Mouse (Mus musculus) embryo, embryonic 10.5 days (tissue): ENCODE measurements around the gene Chl1.
A peak's percentile ranks its signal among the peaks of the same experiment; 100 is the strongest.

Source experiments
- DNase-seq: peaks from one replicate; pipeline ENCODE4 v3.0.0-alpha.2; 2015; ENCODE audit warnings: low spot score

The Chl1 gene

GRCm38 (mm10) chr6:103543753-103544152, 33.4 kb downstream of the Chl1 start:
- no peak for DNase-seq

- no peak for DNase-seq
These were observed 35.9 kb downstream of the Chl1 start for GRCm38 (mm10) chr6:103546314-103546713.

DNA sequence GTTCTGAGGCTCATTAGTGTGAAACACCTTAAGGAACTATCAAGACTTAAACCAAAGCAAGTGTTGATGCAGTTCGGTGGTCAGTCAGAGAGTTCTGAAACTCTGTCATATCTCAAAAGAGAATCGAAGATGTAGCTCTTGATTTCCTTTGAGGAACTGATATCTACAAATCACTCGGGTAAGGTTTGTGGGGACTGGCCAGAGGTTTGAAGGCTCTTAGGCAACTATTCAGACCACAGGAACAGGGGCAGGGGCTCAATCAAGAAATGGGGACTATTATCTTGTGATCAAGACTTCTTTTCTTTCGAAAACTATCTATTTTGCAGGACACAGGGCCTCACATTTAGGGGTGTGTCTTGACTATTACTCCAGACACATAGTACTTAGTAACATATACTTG, 39.5 kb downstream of the Chl1 start:
- no peak for DNase-seq

- no peak for DNase-seq
These were observed 47.9 kb downstream of the Chl1 start for GRCm38 (mm10) chr6:103558037-103558893.

DNA sequence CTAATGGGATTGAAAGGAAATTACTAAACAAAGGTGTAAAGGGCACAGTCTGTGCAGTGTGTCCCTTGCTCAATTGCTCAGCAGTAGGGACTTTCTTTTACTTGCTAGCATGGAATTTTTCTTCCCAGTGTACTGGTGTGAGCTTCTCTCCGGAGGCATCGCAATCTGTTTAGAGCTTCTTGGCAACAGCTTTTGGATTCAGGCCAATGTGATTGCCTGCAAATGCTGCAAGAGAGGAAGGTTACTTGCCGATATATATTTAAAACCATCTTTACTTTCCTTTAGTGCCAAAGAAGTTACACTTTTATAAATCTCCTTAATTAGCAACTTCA, 48.5 kb downstream of the Chl1 start:
- no peak for DNase-seq

DNA sequence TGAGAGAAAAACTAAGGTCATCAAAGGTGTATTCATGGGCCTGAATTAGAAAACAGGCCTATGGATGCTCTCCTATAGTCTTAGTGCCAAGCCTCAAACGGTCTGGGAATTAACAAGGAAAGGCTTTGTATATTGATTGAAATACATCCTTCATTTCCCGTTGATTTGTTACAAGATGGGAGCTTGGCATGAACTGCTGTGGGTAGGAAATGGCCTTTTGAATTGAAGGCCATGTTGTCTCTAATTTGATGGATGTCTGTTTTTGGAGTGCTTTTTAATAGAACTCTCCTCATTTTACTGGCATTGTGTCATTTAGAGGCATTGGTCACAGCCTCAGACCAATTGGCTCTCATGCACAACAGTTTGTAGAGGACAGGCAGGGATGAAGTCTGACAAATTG, 49.0 kb downstream of the Chl1 start:
- DNase-seq = no peak

DNA sequence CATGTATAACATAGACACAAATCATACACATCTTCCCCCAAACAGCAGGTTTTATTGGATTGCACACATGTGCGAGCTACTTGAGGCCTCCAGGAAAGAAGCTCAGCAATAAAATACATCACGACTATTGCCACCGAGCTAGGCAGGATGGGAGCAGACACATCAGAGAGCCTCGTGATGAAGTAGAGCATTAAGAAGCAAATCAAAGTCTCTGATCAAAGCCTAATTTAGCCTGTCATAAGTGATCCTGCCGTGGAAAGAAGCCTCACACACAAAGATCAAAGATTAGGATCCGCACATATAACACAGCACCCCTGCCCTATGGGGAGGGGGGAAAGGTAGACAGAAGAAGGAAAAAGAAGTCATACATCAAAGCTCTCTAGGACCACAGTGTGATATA, 54.4 kb downstream of the Chl1 start:
- no peak for DNase-seq

GRCm38 (mm10) chr6:103567247-103567646, 56.9 kb downstream of the Chl1 start:
- DNase-seq = no peak

DNA sequence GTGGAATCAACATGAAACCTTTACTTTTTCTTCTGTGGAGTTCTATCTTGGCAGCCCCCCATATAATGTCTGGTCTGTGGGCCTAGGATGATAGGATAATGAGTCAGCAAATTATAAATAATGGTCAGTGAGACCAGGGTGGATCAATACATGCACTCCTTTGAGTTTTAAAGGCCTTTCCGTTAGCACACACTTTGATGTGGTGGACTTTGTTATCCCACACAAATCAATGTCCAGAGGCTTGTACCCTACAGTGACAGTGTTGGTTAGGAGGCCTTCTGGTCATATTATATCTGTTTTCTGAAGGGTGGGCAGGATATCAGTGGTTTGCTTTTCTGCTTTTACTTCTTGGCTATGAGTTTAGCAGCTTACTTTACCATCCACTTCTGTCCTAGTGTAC, 62.3 kb downstream of the Chl1 start:
- DNase-seq = no peak

DNA sequence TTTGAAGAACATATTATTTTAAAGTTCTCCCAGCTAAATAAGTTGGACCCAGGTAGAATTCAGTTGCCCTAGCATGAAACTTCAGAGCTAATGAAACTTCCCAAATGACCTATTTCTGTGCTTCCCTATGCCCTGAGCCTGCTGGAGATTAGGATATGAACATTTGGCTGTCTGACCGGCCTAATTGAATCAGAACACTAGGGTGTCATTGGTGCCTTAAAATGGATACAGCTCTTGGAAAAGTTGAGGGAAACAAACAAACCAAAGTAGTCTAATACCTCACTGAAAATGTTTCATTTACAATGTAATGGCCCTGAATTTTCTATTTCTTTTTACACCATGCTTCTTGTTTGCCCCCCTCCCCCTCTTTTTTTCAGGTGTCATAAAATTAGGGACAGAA, 73.8 kb downstream of the Chl1 start:
- DNase-seq = no peak

GRCm38 (mm10) chr6:103585667-103586066, 75.3 kb downstream of the Chl1 start:
- no peak for DNase-seq

- DNase-seq = no peak
These were observed 75.7 kb downstream of the Chl1 start for GRCm38 (mm10) chr6:103586081-103586480.

GRCm38 (mm10) chr6:103602070-103602469, 91.7 kb downstream of the Chl1 start:
- peak; percentile 55 for DNase-seq

- DNase-seq = no peak
These were observed 100.3 kb downstream of the Chl1 start for GRCm38 (mm10) chr6:103610656-103611055.

- no peak for DNase-seq
These were observed 102.2 kb downstream of the Chl1 start for GRCm38 (mm10) chr6:103612626-103613025.

GRCm38 (mm10) chr6:103613714-103614113, 103.3 kb downstream of the Chl1 start:
- no peak for DNase-seq

GRCm38 (mm10) chr6:103615924-103616602, 105.7 kb downstream of the Chl1 start:
- no peak for DNase-seq

GRCm38 (mm10) chr6:103620880-103621279, 110.5 kb downstream of the Chl1 start:
- no peak for DNase-seq

GRCm38 (mm10) chr6:103622117-103622713, 111.8 kb downstream of the Chl1 start:
- peak; percentile 41 for DNase-seq

DNA sequence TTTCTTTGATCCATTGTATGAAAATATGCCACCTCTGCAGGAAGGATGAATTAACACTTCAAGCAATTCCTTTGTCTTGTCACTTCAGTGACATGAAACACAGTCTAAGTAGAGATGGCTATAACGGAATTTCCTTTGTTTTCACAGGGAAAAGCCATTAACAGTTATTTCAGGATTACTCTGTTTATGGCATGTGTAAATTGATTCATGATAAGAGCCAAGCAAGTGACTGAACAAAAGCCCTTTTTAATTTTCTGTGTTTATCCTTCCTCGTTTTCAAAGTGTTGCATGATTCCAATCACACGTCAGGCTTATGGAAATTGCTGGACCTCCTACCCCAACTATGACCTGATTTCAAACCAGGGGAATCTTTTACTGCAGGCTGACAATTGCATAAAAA, 122.5 kb downstream of the Chl1 start:
- no peak for DNase-seq

GRCm38 (mm10) chr6:103656778-103657177, 146.4 kb downstream of the Chl1 start:
- no peak for DNase-seq

- DNase-seq = no peak
These were observed 148.8 kb downstream of the Chl1 start for GRCm38 (mm10) chr6:103659173-103659572.

DNA sequence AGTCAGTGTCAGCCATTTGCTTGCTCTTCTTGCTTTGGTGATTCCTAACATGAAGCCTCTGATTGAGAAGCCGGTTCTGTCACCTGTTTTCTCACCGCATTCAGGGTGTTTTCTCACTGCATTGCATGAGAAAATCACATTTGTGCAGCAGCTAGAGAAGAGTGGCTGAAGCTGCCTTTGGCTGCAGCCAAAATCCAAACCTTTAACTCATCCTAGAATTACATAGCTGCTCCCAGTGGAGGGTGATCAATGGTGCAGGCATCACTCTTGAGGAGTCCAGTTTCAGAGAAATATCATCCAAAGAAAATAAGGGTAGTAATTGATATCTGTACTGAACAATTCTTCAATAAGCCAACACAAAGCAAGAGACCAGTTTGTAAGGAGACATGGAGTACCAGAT, 154.8 kb downstream of the Chl1 start:
- DNase-seq = no peak
